ENCODE assay signal across 24 mouse cellular contexts in the genomic region with DNA sequence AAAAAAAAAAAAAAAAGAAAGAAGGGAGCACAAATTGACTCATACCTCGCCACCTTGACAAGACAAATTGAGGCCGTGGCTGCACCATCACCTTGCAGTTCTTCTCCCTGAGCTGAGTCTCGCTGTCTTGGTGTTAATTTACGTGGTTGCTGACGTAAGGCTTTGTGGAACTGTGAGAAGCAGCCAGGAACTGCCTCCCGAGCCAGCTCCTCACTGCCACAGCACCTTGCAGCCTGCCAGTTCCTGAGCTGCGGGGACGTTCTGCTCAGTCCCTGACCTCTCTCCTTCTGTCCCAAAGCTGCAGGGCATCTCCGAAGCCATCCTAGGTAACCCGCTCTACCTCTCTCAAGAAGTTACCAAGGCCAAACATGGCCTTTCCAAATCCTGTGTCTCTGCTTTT.
A peak's percentile ranks its signal among the peaks of the same experiment; 100 is the strongest.
DNase-seq lines count a peak whose midpoint lies in the region; ATAC-seq and TF ChIP-seq lines count a peak whose summit lies in the region.
"Had no signal": no experiment of that assay in that cellular context is flagged by ENCODE, and none has a peak within 500 bp of the region (broad histone marks: within the 10 kb centered on the region; RNA-seq: fewer than 3 reads in every experiment).

No protein-coding gene starts in this region.

- TF ChIP-seq CTCF in E14TG2a.4 (conservative IDR thresholded peaks at IDR 0.05; ENCODE audit: low read length): no peak
- no peak for TF ChIP-seq CTCF in lung, postnatal 0 days (IDR thresholded peaks at IDR 0.05)

- H3K4me3 ChIP-seq in E14TG2a.4 (replicated peaks; ENCODE audit: low read length): peak overlapping the region; percentile 41; the same call in 1 of the 2 replicates
- H3K4me3 ChIP-seq in lung, postnatal 0 days (ENCODE audit: low read depth, low read length): no peak overlapping the region
- H3K4me3 ChIP-seq: embryonic facial prominence, embryonic 12.5 days; gastrocnemius, adult 2 months; heart, embryonic 12.5 days; hindbrain, embryonic 10.5 days; intestine, embryonic 15.5 days; kidney, embryonic 15.5 days; liver, embryonic 13.5 days; neural tube, embryonic 12.5 days had no signal

- no peaks in the 10 kb centered on the region; the same call in 1 of the 2 replicates for H3K4me1 ChIP-seq in E14TG2a.4 (replicated peaks; ENCODE audit: low read depth, low read length)
- H3K4me1 ChIP-seq in lung, postnatal 0 days (ENCODE audit: insufficient read depth, low read depth, low read length): no peaks in the 10 kb centered on the region
- H3K4me1 ChIP-seq: embryonic facial prominence, embryonic 12.5 days; heart, embryonic 12.5 days; hindbrain, embryonic 10.5 days; intestine, embryonic 15.5 days; kidney, embryonic 15.5 days; liver, embryonic 13.5 days; neural tube, embryonic 12.5 days had no signal

- H3K27me3 ChIP-seq in E14TG2a.4 (ENCODE audit: insufficient read depth, low read length): no peaks in the 10 kb centered on the region
- H3K27me3 ChIP-seq in lung, postnatal 0 days (replicated peaks; ENCODE audit: insufficient read depth, low read length): no peaks in the 10 kb centered on the region
- H3K27me3 ChIP-seq: embryonic facial prominence, embryonic 12.5 days; heart, embryonic 12.5 days; intestine, embryonic 15.5 days; kidney, embryonic 15.5 days; liver, embryonic 13.5 days; neural tube, embryonic 12.5 days had no signal

- no peak overlapping the region for H3K4me2 ChIP-seq in lung, postnatal 0 days (replicated peaks; ENCODE audit: low read depth, low read length)
- H3K4me2 ChIP-seq: embryonic facial prominence, embryonic 12.5 days; heart, embryonic 12.5 days; intestine, embryonic 15.5 days; kidney, embryonic 15.5 days; liver, embryonic 13.5 days; neural tube, embryonic 12.5 days had no signal

- ATAC-seq in lung, postnatal 0 days: no peak
- ATAC-seq: forebrain, postnatal 0 days; hindbrain, embryonic 16.5 days; intestine, embryonic 15.5 days had no signal

- H3K36me3 ChIP-seq in E14TG2a.4 (ENCODE audit: insufficient read depth, low read length): no peaks in the 10 kb centered on the region
- no peaks in the 10 kb centered on the region for H3K36me3 ChIP-seq in lung, postnatal 0 days (ENCODE audit: insufficient read depth, low read length)
- H3K36me3 ChIP-seq: embryonic facial prominence, embryonic 12.5 days; heart, embryonic 12.5 days; hindbrain, embryonic 10.5 days; intestine, embryonic 15.5 days; kidney, embryonic 15.5 days; liver, embryonic 13.5 days; neural tube, embryonic 12.5 days had no signal

- H3K9me3 ChIP-seq in E14TG2a.4 (ENCODE audit: low read length): no peaks in the 10 kb centered on the region
- H3K9me3 ChIP-seq in lung, postnatal 0 days (ENCODE audit: low read length): no peaks in the 10 kb centered on the region
- H3K9me3 ChIP-seq: embryonic facial prominence, embryonic 12.5 days; heart, embryonic 12.5 days; hindbrain, embryonic 10.5 days; intestine, embryonic 15.5 days; kidney, embryonic 15.5 days; liver, embryonic 13.5 days; neural tube, embryonic 12.5 days had no signal

- WGBS in lung, postnatal 0 days: 77% methylated on average over 10 of the region's 10 CpGs

- H3K9ac ChIP-seq in lung, postnatal 0 days (replicated peaks; ENCODE audit: low read depth): no peak overlapping the region
- H3K9ac ChIP-seq: embryonic facial prominence, embryonic 12.5 days; forebrain, postnatal 0 days; heart, embryonic 12.5 days; intestine, embryonic 15.5 days; kidney, embryonic 15.5 days; liver, embryonic 13.5 days; neural tube, embryonic 12.5 days had no signal

- no peak for TF ChIP-seq EP300 in lung, postnatal 0 days (IDR thresholded peaks at IDR 0.05)

- peak; percentile 49 to 83 for DNase-seq in adrenal gland, adult (ENCODE audit: inconsistent age in 2 of 2, low spot score in 1 of 2)
- no peak for DNase-seq in adrenal gland, postnatal 4 days (ENCODE audit: low spot score in 2 of 2)
- DNase-seq in adrenal gland, postnatal 36 days: peak; percentile 38 to 61
- peak; percentile 69 for DNase-seq in cerebellum, adult 8-10 months
- DNase-seq in spleen, postnatal 10 days (ENCODE audit: low spot score in 2 of 2): no peak
- DNase-seq in lung, postnatal 0 days (ENCODE audit: low spot score): no peak
- DNase-seq in thymus, postnatal 14 days: no peak
- DNase-seq: forebrain, postnatal 0 days; gastrocnemius, adult 2 months; heart, postnatal 10 days; kidney, postnatal 36 days; liver, embryonic 13.5 days; lung, adult 2 months; lung, postnatal 4 days; midbrain, embryonic 14.5 days; thymus, postnatal 36 days had no signal

- H3K27ac ChIP-seq in lung, postnatal 0 days (ENCODE audit: low read length): no peak overlapping the region
- H3K27ac ChIP-seq: embryonic facial prominence, embryonic 12.5 days; gastrocnemius, adult 2 months; hindbrain, embryonic 10.5 days; intestine, embryonic 15.5 days; kidney, embryonic 15.5 days; liver, embryonic 13.5 days; neural tube, embryonic 12.5 days had no signal

Comparison
In these comparisons a context has a peak if more than half of its experiments do, and no peak if none do; other contexts are left out.
1. DNase-seq: peak in adrenal gland, adult (2 of 2), adrenal gland, postnatal 36 days (2 of 2) and cerebellum, adult 8-10 months (single experiment); none in adrenal gland, postnatal 4 days (0 of 2), spleen, postnatal 10 days (0 of 2), lung, postnatal 0 days (single experiment) and thymus, postnatal 14 days (single experiment).